Mouse (Mus musculus): Measurements from ENCODE around the gene Olfr46.
"Not testable (repeated sequence)": the region's sequence is repeated elsewhere in the genome, so short reads cannot be mapped to it uniquely, and the experiment has no call there.

The Olfr46 gene

GRCm38 (mm10) chr7:140600969-140601368, at the start of gene Olfr46:
Olfr46 (plus strand) TSS chr7:140601269.
- DNase-seq = not testable (repeated sequence)

- no peak for DNase-seq
Observed at GRCm38 (mm10) chr7:140567586-140567985, 33.5 kb upstream of the Olfr46 start, which contains the start of gene Olfr538. Olfr538 (plus strand) TSS chr7:140567886.

- not testable (repeated sequence) for DNase-seq
Observed at GRCm38 (mm10) chr7:140628670-140629069, 27.6 kb downstream of the Olfr46 start, which contains the start of gene Olfr61. Olfr61 (plus strand) TSS chr7:140628970.

- DNase-seq = no peak
Observed at GRCm38 (mm10) chr7:140630559-140630958, 29.5 kb downstream of the Olfr46 start.

GRCm38 (mm10) chr7:140646152-140646551, 45.1 kb downstream of the Olfr46 start, which contains the start of gene Olfr53:
Olfr53 (plus strand) TSS chr7:140646452.
- no peak for DNase-seq

- DNase-seq = no peak
Observed at GRCm38 (mm10) chr7:140659630-140660029, 58.6 kb downstream of the Olfr46 start, which contains the start of gene Olfr539. Olfr539 (plus strand) TSS chr7:140659930.
